Mouse (Mus musculus): Measurements from ENCODE around the gene Frem2.

Gene Frem2

DNA sequence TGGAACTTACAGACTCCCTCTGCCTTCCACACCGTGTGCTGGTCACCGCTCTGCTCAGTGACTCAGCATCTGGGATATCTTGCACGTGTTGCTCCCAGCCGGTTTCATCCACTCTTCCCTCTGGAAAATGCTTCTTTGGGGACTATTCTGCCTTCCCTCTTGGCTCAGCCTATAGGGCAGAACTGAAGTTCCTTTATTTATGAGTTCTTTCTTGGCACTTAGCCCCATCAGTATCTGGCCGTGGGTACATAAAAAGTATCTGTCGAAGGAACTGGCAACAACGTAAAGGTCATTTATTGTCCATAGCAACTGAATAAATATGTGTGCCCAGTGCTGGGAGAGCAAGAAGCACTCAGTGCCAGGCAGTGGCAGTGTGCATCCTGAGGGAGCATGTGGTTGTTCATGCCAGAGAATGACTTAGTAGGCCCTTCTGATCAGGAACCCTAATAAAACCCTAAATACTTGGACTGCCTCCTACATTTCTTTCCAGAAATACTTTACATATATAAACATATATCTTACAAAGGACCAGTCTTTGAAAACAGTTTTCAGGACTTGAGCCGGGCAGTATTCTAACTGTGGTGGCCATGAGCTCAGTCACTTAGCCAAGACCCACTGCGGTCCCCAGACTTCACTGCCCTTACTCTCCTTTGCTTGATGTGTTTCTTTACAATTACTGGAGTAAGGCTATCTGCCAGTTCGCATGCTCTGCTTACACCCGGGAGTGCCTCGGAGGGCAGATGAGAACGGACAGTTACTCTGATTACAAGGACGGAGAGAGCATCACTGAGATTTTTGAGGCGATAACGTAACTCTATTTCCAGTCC lies 99.6 kb downstream of the Frem2 start:
- DNase-seq (ENCODE audit: low spot score in 2 of 2): no peak

DNA sequence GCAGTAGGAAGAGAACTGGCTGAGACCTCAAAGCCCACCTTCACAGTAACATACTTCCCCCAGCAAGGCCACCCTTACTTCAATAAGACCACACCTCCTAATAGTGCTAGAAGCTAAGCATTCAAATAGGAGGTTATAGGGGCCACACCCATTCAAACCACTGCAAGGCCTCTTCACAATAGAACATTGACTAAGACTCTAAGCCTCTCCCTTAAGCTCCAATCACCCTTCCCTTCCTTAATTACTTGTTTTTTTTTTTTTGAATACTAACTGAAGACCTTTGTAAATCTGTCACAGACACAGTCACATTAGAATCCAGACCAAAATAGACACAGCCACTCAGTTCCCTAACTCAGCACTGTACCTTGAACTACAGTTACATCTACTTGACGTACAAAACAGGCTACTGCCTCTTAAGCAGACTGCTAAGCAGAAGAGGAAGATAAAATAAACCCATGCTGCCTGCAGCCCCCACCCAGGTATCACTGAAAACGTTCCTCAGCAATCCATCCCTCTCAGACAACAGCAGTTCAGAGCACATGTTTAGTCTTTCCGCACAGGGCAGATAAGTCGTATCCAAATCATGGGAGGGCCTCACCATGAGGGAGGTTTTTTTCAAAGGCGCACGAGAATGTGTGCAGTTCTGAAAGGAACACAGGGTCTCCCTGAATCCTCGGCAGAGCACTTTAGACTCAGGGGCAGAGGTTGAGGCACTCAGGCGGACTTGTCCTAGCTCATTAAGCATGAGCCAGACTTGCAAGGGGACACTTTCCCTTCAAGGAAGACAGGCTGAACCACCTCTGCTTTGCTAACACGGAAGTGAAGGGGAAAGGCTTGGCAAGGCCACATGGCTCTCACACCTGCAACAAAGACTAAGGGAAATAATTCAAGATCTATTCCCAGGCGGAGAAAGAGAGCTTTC lies 101.9 kb downstream of the Frem2 start:
- no peak for DNase-seq (ENCODE audit: low spot score in 2 of 2)

DNA sequence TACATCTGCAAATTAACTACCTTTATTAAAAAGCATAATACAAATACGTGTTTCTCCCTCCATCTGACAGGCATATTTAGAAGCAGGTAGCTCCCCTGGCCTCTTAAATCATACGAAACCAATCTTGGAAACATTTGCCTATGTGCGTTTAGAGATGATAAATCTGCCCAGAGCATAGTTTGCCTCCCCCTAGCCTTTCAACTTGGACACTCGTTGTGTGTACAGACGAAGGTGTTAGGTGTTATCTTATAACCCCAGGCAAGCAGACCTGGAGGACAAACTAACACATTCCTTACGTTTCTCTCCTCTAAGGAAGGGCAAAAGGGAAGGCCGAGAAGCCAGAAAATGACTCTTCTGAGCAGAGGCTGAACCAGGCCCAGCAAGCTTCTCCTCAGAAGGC lies 104.5 kb downstream of the Frem2 start:
- DNase-seq (ENCODE audit: low spot score in 2 of 2): no peak

GRCm38 (mm10) chr3:53532091-53532490 lies 125.1 kb downstream of the Frem2 start:
- no peak for DNase-seq (ENCODE audit: low spot score in 2 of 2)

DNA sequence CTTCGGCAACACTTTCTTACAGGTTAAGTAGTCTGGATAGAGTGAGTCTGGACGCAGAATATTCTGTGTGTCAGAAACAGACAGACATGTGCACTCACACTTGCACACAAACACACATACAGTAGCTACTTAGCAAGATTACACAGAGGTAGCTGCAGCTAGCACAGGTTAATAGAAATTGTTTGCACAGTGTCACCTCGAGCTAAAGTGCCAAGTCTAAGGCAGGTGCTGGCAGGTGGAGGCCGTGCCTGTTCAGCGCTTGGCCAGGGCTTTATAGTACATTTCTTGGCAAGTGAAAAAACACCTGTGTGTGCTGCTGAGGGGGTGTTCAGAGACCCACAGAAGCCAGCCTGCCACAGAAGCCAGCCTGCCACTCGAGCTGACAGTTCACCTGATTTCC lies 126.8 kb downstream of the Frem2 start:
- no peak for DNase-seq (ENCODE audit: low spot score in 2 of 2)

- peak; percentile 83 to 89 for DNase-seq (ENCODE audit: low spot score in 2 of 2)
These were observed 131.4 kb downstream of the Frem2 start for GRCm38 (mm10) chr3:53525737-53526136.

DNA sequence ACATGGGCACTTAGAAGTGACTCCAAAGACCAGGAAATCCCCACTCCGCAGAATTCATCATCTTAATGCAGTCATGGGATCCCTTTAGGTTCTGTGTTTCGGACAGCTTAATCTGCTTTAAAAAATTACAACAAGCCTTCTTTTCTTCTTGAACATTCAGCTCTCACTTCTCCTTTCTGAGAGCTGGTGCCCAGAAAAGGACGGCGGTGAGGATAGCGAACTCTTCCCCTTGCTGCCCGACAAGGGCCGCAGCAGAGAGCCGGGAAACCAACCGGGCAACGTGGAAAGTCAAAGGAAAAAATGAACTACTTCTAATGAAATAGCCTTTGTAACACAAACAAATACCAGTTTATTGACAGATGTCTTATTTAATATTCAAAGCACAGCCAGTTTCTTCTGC lies 134.4 kb downstream of the Frem2 start:
- no peak for DNase-seq (ENCODE audit: low spot score in 2 of 2)

DNA sequence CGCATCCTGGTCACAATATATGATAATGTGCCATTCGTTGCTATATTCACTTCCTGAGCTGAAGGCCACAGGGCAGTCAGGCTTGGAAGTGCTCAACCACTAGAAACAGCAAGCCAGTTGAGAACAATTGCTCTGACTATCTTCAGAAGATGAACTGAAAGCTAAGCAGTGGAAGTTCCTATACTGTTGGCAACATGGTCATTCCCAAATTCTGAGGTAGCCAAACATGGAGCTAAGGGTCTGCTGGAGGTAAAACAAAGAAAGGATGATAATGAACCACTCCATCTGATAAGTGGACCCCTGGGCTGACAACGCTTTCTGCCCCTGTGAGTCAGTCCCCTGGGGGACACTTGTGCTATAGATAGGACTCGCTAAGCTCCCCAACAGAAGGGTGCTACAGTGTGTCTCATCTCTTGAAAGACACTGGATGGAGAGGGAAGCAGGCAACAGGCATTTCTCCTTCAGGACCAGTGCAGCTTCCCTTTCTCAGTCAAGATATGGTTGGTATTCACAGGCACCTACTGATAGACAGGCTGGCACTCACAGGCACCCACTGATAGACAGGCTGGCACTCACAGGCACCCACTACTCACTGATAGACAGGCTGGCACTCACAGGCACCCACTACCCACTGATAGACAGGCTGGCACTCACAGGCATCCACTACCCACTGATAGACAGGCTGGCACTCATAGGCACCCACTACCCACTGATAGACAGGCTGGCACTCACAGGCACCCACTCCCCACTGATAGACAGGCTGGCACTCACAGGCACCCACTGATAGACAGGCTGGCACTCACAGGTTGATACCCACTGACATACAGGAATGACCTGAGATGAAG lies 142.7 kb downstream of the Frem2 start:
- DNase-seq (ENCODE audit: low spot score in 2 of 2): no peak

DNA sequence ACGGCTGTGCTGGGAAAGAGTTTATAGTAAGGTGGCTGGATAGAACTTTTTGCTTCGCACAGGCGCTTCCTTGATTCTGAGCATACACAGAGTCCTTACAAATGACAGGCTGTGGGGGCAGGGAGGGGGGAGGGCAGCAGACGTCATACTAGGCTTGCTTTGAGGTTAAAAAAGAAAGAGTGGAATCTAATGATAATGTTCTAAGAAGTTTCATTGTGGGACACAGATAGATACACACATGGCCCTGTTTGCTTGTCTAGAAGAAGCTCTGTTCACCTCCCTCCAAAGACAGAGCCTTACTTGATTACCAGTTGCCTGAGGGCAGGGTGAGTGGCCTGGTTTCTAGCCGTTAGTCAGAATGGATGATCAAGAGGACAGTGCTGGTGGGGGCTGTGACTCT lies 144.1 kb downstream of the Frem2 start:
- no peak for DNase-seq (ENCODE audit: low spot score in 2 of 2)

GRCm38 (mm10) chr3:53502428-53502827 lies 154.7 kb downstream of the Frem2 start:
- no peak for DNase-seq (ENCODE audit: low spot score in 2 of 2)

DNA sequence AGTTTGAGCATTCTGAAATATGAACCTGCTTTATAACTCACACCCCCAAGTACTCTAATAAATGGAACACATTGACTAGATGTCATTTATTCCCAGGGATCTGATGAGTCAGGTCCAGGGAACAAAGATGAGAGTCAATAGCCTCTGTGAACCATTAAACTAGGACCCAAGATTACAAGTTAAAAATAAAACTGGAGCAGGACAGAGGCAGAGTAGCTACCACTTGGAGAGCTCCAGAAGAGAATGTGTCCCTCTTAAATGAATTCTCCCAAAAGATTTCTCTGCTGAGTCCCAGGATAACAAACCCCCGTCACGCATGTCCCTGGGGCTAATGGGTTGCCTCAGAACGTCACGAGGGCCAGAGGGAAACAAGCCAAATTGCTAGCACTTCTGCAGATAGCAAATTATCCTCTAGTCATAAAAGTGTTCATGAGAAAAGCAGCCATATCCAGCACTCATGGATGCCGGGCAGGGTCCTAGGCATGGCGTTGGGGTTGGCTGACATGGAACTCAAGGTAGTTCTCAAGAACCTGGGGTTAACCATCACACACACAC lies 158.7 kb downstream of the Frem2 start:
- DNase-seq (ENCODE audit: low spot score in 2 of 2): no peak

DNA sequence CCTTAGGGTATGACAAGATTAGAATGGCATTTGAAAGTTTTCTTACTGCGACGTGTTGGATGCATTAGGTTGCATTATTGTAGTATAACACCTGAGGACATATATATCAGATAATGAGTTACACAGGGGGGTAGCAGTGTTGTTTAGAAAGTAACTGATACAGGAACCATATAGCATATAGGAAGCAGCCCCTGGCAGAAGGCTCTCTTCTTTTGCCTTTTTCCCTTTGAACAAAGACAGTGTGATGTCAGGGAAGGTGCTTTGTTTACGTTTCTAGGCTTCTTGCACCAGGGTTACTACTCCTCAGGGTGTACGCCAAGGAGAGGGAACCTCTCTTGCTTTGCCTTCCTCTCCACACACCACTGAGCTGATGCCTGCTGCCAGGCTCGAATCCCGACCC lies 168.8 kb downstream of the Frem2 start, which contains the start of gene Stoml3:
Gene Stoml3, plus strand, starts transcription at position 301 of the 400 bp plus-strand sequence.
- no peak for DNase-seq (ENCODE audit: low spot score in 2 of 2)

DNA sequence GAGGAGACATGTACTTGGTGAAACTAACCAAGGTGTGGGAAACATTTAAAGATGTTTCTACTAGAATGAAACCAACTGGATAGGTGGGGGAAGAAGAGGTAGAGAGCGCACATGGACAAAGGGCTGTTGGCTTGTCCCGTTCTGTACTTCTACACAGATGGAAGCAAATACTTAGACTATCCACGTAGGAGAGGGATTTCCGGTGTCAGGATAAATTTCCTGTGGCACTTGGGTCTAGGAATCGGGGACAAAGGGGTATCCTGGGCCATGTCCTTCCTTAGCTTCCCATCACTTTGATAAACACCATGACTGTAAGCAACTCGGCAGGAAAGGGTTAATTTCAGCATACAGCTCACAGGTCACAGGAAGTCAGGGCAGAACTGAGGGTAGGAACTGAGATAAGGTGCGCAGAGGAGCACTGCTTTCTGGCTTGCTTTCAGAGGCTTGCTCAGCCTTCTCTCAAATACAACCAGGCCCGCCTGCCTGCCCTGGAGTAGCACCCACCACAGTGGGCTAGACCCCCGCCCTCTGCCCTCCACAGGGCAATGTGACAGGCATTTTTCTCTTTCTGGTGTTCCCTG lies 170.1 kb downstream of the Frem2 start:
- DNase-seq (ENCODE audit: low spot score in 2 of 2): no peak

DNA sequence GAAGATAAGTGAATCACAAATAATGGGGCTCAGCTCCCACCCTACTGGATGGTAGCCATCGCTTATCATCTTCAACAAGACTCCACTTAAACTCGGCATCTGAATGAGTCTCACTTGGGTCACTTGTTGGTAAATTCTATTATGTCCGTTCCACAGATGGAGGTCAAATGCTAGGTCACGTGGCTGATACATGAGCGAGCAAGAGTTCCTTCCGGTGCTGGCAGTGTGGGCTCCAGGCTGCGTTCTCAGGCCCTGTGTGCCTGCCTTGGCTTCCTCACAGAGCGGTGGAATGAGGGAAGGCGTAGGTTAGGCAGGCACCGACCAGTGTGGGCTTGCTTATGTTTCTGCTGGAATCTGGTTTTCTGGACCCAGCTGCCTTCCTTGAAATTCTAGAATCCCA lies 170.6 kb downstream of the Frem2 start:
- no peak for DNase-seq (ENCODE audit: low spot score in 2 of 2)

- no peak for DNase-seq (ENCODE audit: low spot score in 2 of 2)
These were observed 173.6 kb downstream of the Frem2 start for GRCm38 (mm10) chr3:53483414-53484059.

DNA sequence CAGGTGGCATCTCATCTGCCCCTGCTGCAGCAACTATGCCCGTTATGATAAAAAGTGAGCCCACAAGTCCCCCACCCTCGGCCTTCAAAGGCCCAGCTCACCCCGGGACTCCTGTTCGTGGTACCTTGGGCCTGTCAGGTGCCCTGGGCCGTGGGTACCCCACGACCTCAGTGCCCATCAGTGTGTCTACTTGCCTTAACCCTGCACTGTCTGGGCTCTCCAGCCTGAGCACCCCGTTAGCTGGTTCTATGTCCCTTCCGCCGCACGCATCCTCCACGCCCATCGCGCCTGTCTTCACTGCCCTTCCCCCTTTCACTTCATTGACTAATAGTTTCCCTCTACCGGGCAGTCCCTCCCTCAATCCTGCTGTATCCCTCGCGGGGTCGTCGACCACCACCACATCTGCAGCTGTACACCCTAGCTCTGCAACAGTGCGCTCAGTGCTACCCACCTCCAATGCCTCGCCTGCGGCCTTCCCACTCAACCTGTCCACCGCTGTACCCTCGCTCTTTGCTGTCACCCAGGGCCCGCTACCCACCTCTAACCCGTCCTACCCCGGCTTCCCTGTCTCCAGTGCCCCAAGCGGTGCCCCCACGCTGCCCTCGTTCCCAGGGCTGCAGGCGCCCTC lies 178.6 kb downstream of the Frem2 start:
- no peak for DNase-seq (ENCODE audit: low spot score in 2 of 2)

- DNase-seq (ENCODE audit: low spot score in 2 of 2): no peak
These were observed 179.7 kb downstream of the Frem2 start for GRCm38 (mm10) chr3:53477468-53477867.

DNA sequence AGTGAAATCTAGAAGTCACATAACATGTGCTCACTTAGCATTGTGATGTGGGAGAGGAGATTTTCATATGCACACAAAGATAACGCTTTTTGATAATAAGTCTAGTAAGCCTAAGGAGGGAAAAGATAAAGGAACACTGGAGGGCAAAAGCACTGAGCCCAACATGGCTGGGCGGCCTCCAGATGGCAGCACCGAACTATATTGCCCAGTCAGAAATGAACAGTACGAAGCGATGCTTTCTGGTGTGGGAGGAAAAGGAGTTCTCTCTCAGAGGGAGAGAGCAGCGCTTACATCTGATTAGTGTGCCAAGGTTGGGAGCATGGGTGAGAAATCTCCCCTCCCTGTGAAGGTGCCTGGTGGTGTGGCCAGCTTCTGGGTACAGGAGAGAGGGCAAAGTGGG lies 181.3 kb downstream of the Frem2 start:
- peak; percentile 26 to 40 for DNase-seq (ENCODE audit: low spot score in 2 of 2)

GRCm38 (mm10) chr3:53474179-53474578 lies 183.0 kb downstream of the Frem2 start:
- DNase-seq (ENCODE audit: low spot score in 2 of 2): no peak

DNA sequence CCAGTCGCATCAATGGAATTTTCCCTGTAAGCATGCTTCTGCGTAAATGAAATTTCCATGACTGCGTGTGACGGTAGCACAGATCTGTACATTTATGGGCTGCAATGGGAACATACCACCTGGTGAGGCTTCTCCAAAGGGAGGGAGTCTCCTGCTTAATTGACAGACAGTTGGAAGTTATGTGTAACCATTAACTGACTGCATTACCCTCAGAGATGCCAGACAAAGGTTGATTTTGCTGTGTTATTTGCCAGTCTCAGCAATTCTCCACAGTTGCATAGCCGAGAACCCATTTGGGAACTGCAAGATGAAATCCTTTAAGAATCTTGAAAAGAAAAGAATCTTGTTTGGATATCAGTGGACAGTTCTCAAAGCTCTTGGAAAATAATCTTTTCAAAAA lies 185.1 kb downstream of the Frem2 start:
- no peak for DNase-seq (ENCODE audit: low spot score in 2 of 2)
